Mouse (Mus musculus): ENCODE data around the gene Lima1. TPM values are rescaled to one million over a fixed set of nuclear protein-coding genes. Genes with fewer than 3 reads are reported as not detected.
A peak's percentile ranks its signal among the peaks of the same experiment; 100 is the strongest.

The Lima1 gene
- total and polyA plus RNA-seq, 2 experiments from 2014 or later = 6.4 to 7.8 TPM

DNA sequence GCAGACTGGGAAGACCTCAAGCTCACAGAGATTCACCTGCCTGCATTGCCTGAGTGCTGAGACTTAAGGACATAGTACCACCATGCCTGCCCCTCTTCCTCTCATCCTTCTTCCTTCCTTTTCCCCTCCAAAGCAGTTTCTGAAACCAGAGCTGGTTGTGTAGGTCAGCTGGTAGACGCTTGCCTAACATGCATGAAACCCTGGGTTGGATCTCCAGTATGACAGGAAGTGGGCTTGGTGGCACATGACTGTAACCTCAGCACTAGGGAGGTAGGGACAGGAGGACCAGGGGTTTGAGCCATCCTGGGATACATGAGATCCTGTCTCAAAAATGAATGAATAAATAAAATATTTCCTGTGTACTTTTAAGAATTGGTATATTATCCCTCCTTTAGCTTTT is 32.3 kb upstream of the Lima1 start:
- no peak for ATAC-seq (ENCODE audit: low FRiP score)
- Histone ChIP-seq H3K36me3 (ENCODE audit: insufficient read depth, low read length) (no peaks in the 10 kb centered on the region), H3K4me2 (ENCODE audit: low read depth, low read length, poor library complexity, severe bottlenecking) (no peak overlapping the region), H3K4me3 (ENCODE audit: low read depth, low read length) (no peak overlapping the region), H3K9me3 (ENCODE audit: low read length) (no peaks in the 10 kb centered on the region), H3K9ac (replicated peaks; ENCODE audit: low read length, poor library complexity, severe bottlenecking) (no peak overlapping the region), H3K27ac (ENCODE audit: low read depth, low read length) (no peak overlapping the region), H3K4me1 (ENCODE audit: insufficient read depth, low read length) (no peaks in the 10 kb centered on the region), H3K27me3 (ENCODE audit: insufficient read depth, low read length) (no peaks in the 10 kb centered on the region)
- no peak for TF ChIP-seq CTCF (IDR thresholded peaks at IDR 0.05)
- DNase-seq (ENCODE audit: low spot score) = no peak
- 82% methylated on average over 1 of the region's 1 CpGs for WGBS

DNA sequence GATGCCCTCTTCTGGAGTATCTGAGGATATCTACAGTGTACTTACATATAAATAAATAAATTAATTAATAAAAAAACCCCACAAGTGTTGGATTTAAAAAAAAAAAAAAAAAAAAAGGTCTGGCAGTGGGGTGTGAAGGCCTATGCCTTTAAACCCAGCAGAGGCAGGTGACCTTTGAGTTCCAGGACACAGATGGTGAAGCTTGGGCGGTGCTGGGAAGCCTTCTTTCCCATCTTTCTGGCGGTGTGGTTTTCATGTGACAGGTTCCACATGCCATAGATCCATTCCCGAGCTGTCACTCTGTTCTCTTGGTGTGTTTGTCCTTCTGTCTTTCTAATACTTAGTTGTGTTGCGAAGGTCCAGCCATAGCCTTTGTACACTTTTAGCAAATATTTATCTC is 31.8 kb upstream of the Lima1 start:
- TF ChIP-seq CTCF (IDR thresholded peaks at IDR 0.05) = no peak
- 95% methylated on average over 4 of the region's 4 CpGs for WGBS
- DNase-seq (ENCODE audit: low spot score) (no peak), ATAC-seq (ENCODE audit: low FRiP score) (no peak)
- Histone ChIP-seq H3K4me1 (ENCODE audit: insufficient read depth, low read length) (no peaks in the 10 kb centered on the region), H3K9ac (replicated peaks; ENCODE audit: low read length, poor library complexity, severe bottlenecking) (no peak overlapping the region), H3K4me3 (ENCODE audit: low read depth, low read length) (no peak overlapping the region), H3K27ac (ENCODE audit: low read depth, low read length) (no peak overlapping the region), H3K4me2 (ENCODE audit: low read depth, low read length, poor library complexity, severe bottlenecking) (no peak overlapping the region), H3K36me3 (ENCODE audit: insufficient read depth, low read length) (no peaks in the 10 kb centered on the region), H3K9me3 (ENCODE audit: low read length) (no peaks in the 10 kb centered on the region), H3K27me3 (ENCODE audit: insufficient read depth, low read length) (no peaks in the 10 kb centered on the region)

DNA sequence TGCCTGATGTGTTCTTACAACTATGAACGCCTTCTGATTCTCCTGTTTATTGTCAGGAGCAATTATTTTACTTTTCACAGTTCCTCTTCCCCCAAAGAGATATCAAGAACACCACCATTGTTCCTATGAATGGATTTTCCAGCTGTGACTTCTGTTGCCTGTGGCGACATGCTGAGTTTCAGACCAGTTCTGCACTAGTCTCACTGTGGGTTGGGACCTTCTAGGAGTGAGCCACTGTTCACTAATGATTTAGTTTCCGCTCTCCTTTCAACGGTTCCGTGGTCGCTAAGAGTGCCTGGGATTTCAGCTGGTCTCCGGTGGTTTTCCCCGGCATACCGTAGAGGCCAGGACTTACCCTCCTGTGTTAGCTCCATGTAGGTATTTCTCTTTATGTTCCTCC is 29.6 kb upstream of the Lima1 start:
- Histone ChIP-seq H3K4me3 (ENCODE audit: low read depth, low read length) (no peak overlapping the region), H3K9ac (replicated peaks; ENCODE audit: low read length, poor library complexity, severe bottlenecking) (no peak overlapping the region), H3K27me3 (ENCODE audit: insufficient read depth, low read length) (no peaks in the 10 kb centered on the region), H3K9me3 (ENCODE audit: low read length) (no peaks in the 10 kb centered on the region), H3K36me3 (ENCODE audit: insufficient read depth, low read length) (no peaks in the 10 kb centered on the region), H3K27ac (ENCODE audit: low read depth, low read length) (no peak overlapping the region), H3K4me1 (ENCODE audit: insufficient read depth, low read length) (no peaks in the 10 kb centered on the region), H3K4me2 (ENCODE audit: low read depth, low read length, poor library complexity, severe bottlenecking) (no peak overlapping the region)
- 69% methylated on average over 9 of the region's 9 CpGs for WGBS
- ATAC-seq (ENCODE audit: low FRiP score) = no peak
- DNase-seq (ENCODE audit: low spot score) = no peak
- TF ChIP-seq CTCF (IDR thresholded peaks at IDR 0.05) = no peak

DNA sequence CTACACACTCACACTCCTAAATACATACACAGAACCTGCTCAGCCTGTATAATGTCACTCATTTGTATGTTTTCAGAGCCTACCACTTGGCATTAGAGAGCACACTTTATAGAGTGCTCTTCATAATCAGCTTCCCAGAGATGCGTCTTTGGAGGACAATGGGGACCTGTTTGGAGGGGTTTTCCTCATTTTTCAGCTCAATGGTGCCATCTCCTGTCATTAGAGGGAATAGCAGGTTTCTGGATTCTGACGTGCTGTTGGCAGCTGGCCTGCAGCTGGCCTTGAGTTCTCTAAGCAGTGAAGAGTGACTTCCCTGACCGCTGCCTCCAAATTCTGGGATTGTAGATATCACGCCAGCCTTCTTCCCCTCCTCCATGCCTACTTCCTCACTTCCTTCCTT is 29.1 kb upstream of the Lima1 start:
- Histone ChIP-seq H3K36me3 (ENCODE audit: insufficient read depth, low read length) (no peaks in the 10 kb centered on the region), H3K4me3 (ENCODE audit: low read depth, low read length) (no peak overlapping the region), H3K4me2 (ENCODE audit: low read depth, low read length, poor library complexity, severe bottlenecking) (no peak overlapping the region), H3K27ac (ENCODE audit: low read depth, low read length) (no peak overlapping the region), H3K9ac (replicated peaks; ENCODE audit: low read length, poor library complexity, severe bottlenecking) (no peak overlapping the region), H3K27me3 (ENCODE audit: insufficient read depth, low read length) (no peaks in the 10 kb centered on the region), H3K9me3 (ENCODE audit: low read length) (no peaks in the 10 kb centered on the region), H3K4me1 (ENCODE audit: insufficient read depth, low read length) (no peaks in the 10 kb centered on the region)
- 8% methylated on average over 4 of the region's 4 CpGs for WGBS
- ATAC-seq (ENCODE audit: low FRiP score) (peak; percentile 16; the same call in 1 of the 2 replicates), DNase-seq (ENCODE audit: low spot score) (peak; percentile 85)
- TF ChIP-seq CTCF (IDR thresholded peaks at IDR 0.05) = peak; percentile 90

DNA sequence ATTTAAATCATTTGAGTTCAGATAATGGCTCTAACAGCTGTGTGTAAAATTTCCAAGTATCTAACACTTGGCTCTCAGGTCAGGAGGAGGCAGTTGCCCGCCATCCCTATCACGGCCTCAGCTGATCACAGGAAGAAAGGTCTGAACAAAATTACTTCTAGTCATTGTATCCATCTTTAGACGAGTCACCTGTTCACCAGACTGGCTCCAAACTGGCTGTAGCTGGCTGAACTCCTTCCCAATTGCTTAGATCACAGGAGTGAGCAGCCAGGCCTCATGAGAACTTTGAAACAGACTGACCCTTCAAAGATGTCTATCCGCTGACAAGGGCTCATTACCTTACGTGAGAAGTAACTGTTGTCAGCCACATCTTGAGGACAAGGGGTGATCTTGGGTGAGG is 28.0 kb upstream of the Lima1 start:
- H3K9ac ChIP-seq (replicated peaks; ENCODE audit: low read length, poor library complexity, severe bottlenecking) = no peak overlapping the region
- no peaks in the 10 kb centered on the region for H3K36me3 ChIP-seq (ENCODE audit: insufficient read depth, low read length)
- no peak overlapping the region for H3K4me3 ChIP-seq (ENCODE audit: low read depth, low read length)
- H3K27me3 ChIP-seq (ENCODE audit: insufficient read depth, low read length) = no peaks in the 10 kb centered on the region
- WGBS = 88% methylated on average over 5 of the region's 5 CpGs
- H3K4me1 ChIP-seq (ENCODE audit: insufficient read depth, low read length) = no peaks in the 10 kb centered on the region
- H3K4me2 ChIP-seq (ENCODE audit: low read depth, low read length, poor library complexity, severe bottlenecking) = no peak overlapping the region
- no peak for DNase-seq (ENCODE audit: low spot score)
- no peak overlapping the region for H3K27ac ChIP-seq (ENCODE audit: low read depth, low read length)
- H3K9me3 ChIP-seq (ENCODE audit: low read length) = no peaks in the 10 kb centered on the region
- TF ChIP-seq CTCF (IDR thresholded peaks at IDR 0.05) = no peak
- ATAC-seq (ENCODE audit: low FRiP score) = no peak

DNA sequence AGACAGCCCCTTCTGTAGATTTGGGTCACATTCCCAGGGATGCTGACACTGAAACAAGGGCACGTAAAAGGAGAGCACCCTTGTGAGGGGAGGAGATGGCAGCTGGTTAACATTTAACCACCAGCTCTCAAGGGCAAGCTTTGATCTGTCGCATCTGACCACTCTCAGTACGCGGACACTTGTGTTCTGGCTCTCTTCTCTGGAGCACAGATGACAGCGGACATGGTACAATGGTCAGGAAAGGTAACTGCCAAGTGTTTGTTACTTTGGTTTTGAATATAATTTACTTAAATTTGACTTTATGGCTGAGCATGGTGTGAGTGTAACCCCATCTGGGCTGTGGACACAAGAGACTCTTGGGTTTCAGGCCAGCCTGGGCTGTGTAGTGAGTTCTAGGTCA is 27.5 kb upstream of the Lima1 start:
- Histone ChIP-seq H3K4me3 (ENCODE audit: low read depth, low read length) (no peak overlapping the region), H3K4me1 (ENCODE audit: insufficient read depth, low read length) (no peaks in the 10 kb centered on the region), H3K4me2 (ENCODE audit: low read depth, low read length, poor library complexity, severe bottlenecking) (no peak overlapping the region), H3K9me3 (ENCODE audit: low read length) (no peaks in the 10 kb centered on the region), H3K27me3 (ENCODE audit: insufficient read depth, low read length) (no peaks in the 10 kb centered on the region), H3K27ac (ENCODE audit: low read depth, low read length) (no peak overlapping the region), H3K36me3 (ENCODE audit: insufficient read depth, low read length) (no peaks in the 10 kb centered on the region), H3K9ac (replicated peaks; ENCODE audit: low read length, poor library complexity, severe bottlenecking) (no peak overlapping the region)
- ATAC-seq (ENCODE audit: low FRiP score) (no peak), DNase-seq (ENCODE audit: low spot score) (no peak)
- no peak for TF ChIP-seq CTCF (IDR thresholded peaks at IDR 0.05)
- 87% methylated on average over 5 of the region's 5 CpGs for WGBS

DNA sequence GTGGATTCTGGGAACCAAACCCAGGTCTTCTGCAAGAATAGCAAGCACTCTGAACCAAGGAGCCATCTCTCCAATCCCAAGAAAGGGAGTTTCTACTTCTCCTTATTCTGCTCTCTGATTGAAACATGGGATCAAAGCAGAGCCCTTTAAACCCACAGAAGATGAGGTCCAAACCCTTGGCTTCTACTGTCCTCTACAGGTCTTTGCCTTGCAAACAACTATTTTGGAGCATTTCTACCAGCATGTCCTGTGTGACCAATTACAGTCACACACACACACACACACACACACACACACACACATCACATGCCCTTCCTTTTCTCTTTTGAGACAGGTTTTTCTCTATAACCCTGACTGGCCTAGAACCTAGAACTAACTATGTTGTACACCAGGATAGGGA is 21.4 kb upstream of the Lima1 start:
- H3K27ac ChIP-seq (ENCODE audit: low read depth, low read length) = no peak overlapping the region
- no peaks in the 10 kb centered on the region for H3K4me1 ChIP-seq (ENCODE audit: insufficient read depth, low read length)
- no peaks in the 10 kb centered on the region for H3K9me3 ChIP-seq (ENCODE audit: low read length)
- DNase-seq (ENCODE audit: low spot score) = no peak
- no peaks in the 10 kb centered on the region for H3K36me3 ChIP-seq (ENCODE audit: insufficient read depth, low read length)
- no peak overlapping the region for H3K4me3 ChIP-seq (ENCODE audit: low read depth, low read length)
- no peaks in the 10 kb centered on the region for H3K27me3 ChIP-seq (ENCODE audit: insufficient read depth, low read length)
- H3K4me2 ChIP-seq (ENCODE audit: low read depth, low read length, poor library complexity, severe bottlenecking) = no peak overlapping the region
- H3K9ac ChIP-seq (replicated peaks; ENCODE audit: low read length, poor library complexity, severe bottlenecking) = no peak overlapping the region
- ATAC-seq (ENCODE audit: low FRiP score) = no peak
- TF ChIP-seq CTCF (IDR thresholded peaks at IDR 0.05) = peak; percentile 41

All from midbrain, postnatal 0 days (tissue).